Mouse (Mus musculus): ENCODE measurements around the gene Tas1r3.
A peak's percentile ranks its signal among the peaks of the same experiment; 100 is the strongest.

Tas1r3 gene

DNA sequence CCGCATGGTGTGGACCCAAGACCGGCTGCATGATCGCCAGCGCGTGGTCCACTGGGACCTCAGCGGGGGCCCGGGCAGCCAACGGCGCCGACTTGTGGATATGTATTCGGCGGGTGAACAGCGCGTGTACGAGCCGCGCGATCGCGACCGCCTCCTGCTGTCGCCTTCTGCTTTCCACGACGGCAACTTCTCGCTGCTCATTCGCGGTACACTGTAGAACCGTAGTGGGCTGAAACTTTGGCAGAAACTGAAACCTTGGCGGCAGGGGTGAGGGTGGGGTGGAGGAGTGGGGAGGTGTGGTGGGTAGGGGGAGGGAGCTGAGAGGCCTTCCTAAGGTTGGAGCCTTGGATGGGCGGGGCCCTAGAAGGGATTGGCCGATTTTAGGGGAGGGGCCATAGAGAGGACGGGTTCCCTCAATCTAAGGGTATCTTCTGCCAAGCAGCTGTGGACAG is 22.1 kb downstream of the Tas1r3 start:
- peak; percentile 78 for DNase-seq (ENCODE audit: low spot score)

DNA sequence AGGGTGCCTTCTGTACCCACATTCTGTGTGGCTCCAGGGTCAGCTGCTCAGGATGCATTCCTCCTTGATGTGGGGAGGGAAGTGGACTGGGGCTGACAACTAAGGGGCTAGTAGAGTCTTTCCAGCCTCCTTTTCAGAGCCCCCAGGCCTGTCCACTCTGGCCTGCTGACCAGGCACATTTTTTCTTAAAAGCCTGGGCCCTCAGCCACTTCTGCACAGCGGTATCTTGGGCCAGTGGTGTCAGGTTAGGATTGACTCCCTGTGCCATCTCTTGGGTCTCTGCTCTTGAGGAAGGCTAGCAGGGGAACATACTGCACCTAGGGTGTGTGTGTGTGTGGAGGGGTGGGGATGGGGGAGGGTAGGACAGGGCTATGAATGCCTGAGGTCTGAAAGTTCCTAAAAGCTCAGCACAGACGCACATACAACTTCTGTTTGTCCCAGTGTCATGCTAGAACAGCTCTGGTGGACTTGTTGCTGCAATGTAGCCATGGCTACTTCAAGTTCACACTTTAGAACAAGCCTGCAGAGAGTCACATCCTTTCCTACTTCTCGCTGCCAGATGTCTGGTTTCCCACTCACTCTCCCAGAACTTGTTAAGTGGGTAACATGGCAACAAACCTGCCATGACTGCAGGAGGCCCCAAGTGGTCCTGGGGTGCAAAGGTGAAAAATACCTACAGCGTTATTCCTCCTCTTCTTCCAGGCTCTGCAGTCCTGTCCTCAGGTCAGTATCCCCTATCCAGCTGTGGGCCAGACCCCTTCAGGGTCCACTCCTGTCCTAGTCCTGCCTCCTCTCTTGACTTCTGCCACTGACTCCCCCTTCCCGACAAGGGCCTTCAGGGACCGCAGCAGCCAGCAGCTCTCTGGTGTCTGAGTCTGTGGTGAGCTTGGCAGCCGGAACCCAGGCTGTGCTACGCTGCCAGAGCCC is 22.8 kb downstream of the Tas1r3 start:
- DNase-seq (ENCODE audit: low spot score), result no peak

DNA sequence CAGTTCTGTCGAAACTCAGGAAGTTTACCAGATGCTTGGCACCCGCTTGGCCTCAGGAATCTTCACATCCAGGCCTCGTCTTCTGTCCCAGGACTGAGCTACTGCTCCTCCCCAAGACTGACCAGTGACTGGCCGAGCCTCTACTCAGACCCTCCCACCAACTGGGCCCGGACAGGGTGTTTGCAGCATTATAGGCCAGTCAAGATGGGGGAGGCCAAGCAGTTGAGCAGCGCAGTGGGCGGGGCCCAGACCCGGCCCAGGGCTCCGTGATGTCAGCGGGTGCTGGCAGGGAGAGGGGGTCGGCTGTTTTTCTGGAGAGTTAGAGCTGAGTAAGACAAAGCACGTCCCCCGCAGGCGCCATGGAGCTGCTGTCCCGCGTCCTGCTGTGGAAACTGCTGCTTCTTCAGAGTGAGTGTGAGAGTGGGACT is 23.7 kb downstream of the Tas1r3 start, which contains the start of gene Mxra8:
Gene Mxra8, plus strand, starts transcription at position 198 of the 428 bp plus-strand sequence.
- DNase-seq (ENCODE audit: low spot score), result peak; percentile 93

DNA sequence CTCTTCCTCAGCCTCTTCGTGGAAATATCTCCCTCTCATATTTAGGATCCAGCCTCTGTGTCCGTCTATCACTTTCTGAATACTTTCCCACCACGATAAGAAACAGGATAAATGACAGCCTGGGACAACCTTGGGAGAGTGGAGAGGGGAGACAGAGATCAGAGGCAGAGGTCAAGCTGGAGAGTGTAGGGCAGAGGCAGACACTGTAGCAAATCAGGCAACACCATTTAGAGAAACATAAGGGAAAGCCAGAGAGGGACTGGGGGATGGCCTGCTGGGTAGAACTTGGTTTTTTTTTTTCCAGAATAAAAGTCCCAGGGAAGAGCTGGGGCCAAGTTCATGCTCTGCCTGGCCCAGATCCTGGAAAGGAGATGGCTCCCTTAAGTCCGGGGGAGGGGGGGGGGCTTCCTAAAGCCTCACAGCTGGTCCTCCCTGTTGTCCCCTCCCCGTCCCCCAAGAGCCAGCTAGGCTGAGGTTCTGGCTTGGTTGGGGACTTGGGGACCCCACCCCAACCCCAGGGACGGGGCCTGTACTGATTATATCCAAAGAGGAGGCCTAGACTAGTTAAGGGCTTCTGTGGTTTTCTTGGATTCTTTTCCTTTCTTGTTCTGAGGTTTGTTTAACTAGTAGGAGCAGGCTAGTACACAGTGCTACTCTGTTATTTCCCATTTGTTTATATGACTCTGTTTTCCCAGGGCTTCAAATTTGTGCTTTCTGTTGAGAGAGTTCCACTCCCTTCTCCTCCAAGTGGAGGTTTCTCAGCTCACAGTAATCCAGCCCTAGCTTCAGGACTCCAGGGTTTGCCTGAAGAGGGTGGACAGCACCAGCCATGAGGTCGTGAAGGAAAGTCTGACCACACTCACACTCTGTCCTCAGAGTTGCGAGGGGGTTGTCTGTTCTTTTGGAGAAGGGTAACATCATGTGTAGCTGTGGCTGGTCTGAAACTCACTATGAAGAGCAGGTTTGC is 24.7 kb downstream of the Tas1r3 start:
- DNase-seq (ENCODE audit: low spot score), result peak; percentile 24

DNA sequence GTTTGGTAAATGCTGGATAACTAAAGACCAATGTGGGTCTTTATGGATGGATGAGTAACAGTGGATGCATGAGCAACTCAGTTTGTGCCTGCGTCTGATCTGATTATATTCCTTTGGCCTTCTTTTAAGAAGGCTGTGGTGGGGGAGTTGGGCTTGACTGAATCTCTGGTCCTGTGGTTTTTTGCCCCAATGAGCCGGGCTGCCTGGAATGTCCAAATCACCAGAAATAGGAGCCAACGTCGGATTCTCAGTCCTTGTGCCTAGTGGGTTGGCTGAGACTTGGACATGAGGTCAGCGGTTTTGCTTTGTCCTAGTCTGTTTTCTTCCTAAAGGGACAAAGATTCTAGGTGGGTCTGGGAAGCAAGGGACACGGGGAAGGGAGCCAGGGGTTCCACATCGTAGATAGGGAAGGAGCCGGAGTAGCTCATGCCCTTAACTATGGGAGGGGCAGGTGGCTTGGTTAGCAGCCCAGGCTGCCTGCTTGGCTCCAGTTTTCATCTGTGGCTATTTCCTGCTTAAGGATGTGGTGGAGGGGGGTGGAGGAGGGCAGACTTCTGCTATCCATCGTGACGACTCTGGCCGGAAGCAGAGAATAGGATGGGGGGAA is 25.7 kb downstream of the Tas1r3 start:
- DNase-seq (ENCODE audit: low spot score), result peak; percentile 61

DNA sequence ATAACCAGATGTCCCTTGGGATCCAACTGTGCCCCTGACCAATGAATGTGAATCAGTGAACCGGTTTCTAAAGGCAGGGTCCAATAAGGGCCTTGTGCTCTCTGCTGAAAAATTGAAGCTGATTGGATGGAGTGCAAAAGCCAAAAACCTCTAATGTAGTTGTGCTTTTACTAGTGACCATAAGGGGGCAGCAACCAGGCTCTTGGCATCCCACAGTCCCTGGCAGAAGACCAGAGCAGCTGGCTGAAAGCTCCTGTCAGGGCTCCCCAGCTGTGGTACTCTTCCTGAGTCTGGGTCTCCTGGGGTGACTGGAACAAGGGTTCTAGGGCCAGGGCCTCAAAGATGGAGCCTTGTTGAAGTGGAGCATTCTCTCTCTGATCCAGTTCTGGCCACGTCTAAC is 29.3 kb downstream of the Tas1r3 start:
- peak; percentile 86 for DNase-seq (ENCODE audit: low spot score)

DNA sequence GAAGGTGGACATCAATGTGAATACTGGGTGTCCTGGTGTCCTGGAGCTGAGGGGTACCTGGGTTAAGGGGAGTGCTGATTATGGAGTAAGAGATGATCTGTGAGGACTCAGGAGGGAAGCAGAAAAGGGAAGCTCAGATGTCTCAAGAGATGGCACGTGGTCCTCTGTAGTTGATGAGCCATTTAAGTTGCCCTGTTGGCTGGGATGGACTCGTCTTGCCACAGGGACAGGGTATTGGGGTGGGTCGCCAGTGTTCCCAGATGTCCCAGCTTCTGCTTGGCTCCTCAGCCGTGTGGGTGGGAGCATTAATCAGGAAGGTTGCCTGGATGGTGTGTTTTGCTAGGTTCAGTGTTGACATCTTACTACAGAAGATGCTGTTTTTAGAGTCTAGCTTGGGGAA is 29.9 kb downstream of the Tas1r3 start:
- DNase-seq (ENCODE audit: low spot score), result no peak

DNA sequence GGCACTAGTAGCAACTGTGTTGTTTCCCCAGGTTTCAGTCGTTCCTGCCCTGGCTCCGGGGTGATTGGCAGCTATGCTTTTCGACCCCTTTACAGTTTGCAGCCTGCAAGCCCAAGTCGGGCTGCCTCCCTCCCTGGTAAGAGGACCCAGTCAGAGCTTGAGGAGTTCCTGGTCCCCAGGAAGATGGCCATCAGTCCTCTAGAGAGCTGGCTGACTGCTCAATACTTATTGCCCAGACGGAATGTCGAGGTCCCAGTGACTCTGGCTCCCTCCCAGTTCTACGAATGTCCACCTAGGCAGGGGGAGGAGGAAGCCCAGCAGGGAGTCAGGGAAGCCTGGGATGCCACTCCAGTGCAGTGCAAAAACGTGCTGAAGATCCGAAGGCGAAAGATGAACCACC is 30.8 kb downstream of the Tas1r3 start:
- no peak for DNase-seq (ENCODE audit: low spot score)

DNA sequence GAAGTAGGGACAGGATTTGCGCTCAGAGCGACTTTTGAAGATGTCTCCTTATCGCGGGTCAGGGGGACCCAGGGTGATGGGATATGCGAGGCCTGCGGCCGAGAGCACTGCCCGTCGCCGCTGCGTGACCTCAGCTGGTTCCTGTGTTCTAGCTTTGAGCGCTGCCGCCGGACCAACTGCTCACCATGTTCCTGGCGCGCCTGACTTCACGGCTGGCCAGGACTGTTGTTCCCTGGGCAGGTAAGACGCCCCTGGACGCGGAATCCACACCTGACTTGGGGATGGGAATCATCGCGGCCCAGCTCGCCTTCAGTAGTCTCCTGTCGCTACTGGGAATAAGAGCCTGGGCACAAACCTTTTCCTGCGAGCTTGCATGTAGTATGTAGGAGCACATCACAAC is 31.3 kb downstream of the Tas1r3 start:
- no peak for DNase-seq (ENCODE audit: low spot score)

DNA sequence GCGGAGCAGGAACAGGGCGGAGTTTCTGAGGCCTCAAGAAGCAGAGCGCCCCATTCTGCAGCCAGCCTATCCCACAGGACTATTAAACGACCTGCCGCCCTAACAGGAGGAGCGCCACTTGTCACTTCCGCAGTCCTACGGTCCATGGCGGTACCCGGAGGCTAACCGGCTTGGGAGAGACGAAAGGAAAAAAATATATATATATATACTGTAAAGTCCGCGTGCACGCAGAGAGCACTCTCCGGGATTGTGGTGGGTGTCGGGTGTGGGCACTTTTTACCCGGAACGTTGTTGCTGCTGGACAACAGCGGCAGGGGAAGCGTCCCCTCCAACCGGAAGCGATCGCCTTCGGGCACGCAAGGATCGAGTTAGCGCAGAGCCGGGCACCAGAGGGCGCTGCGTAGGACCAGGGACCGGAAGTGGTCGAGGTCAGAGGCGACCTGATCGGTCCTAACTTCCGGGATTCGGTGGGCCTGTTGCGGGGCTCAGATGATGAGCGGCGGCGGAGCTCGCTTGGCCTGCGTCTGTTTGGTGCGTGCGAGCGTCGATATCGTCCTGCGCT is 31.9 kb downstream of the Tas1r3 start, which contains the start of gene Aurkaip1:
Gene Aurkaip1, plus strand, starts transcription at position 68 of the 562 bp plus-strand sequence.
- DNase-seq (ENCODE audit: low spot score), result peak; percentile 96

DNA sequence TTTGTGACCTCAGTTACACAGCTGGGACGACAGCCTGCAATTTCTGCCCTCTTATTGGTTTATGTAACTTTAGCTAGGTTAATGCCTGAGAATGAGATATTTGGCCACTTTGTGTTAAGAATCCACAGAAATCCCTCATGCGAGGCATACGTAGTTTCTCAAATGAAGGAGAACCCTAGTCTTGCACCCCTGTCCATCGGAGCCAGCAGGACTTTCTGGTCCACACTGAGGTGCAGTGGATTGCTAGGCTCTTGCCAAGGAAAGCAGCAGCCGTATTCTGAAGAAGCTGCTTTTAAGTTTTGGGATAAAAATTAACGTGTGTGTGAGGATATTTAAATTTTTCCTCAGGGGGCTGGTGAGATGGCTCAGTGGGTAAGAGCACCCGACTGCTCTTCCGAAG is 32.6 kb downstream of the Tas1r3 start:
- no peak for DNase-seq (ENCODE audit: low spot score)

DNA sequence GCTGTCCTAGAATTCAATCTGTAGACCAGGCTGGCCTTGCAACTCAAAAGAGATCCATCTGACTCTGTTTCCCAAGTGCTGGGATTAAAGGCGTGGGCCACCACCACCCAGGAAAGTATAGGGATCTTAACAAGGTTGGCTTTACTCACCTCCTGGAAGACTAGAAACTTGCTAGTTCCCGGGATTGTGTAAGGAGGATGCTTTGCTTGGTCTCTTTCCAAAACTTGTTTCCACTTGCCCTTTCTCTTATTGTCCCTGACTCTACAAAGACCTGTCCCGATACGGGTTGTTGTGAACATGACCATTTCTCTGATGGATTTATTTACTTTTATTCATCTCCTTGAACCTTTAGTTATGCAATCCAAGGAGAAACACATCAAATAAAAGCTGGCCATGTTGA is 33.3 kb downstream of the Tas1r3 start:
- no peak for DNase-seq (ENCODE audit: low spot score)

DNA sequence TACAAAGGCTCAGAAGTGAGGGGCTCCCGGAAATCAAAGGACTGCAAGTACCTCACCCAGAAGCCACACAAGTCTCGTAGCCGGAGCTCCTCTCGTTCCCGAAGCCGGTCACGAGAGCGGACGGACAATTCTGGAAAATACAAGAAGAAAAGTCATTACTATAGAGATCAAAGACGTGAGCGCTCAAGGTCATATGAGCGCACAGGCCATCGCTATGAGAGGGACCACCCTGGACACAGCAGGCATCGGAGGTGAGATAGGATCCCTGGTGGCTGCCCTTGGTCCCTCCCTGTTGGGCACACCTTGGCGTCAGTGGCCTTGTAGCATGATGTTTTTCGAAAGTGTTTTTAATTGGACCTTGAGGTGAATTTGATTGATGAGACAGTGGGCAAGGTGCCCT is 39.7 kb downstream of the Tas1r3 start:
- no peak for DNase-seq (ENCODE audit: low spot score)

DNA sequence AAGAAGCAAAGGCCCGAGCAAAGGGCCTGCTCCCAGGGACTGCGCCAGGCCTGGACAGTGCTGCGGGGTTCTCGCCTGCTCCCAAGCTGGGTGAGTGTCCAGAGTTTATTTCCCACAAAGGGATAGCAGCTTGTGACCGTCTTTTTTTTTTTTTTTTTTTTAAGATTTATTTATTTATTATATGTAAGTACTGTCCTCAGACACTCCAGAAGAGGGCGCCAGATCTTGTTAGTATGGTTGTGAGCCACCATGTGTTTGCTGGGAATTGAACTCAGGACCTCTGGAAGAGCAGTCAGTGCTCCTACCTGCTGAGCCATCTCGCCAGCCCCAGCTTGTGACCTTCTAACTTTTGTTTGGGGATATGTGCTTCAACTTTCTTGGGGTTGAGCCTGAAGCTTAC is 42.1 kb downstream of the Tas1r3 start:
- DNase-seq (ENCODE audit: low spot score), result no peak

DNA sequence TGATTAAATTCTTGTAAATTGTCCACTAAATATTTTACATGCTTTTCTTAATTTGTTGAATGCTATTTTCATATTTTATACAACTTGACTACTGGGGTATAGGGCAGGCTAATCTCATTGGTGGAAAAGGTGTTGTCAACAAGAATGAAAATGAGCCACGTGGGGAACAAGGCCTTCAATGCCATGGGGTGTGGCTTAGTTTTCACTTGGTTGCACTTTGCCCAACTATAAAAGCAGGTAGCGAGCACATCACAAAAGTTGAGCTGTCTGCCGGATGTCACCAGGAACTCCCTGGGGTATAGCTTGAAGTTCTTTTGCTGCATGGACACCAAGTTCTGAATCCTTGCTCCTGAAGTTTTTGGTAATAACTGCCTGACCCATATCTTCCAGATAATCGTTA is 45.6 kb downstream of the Tas1r3 start:
- DNase-seq (ENCODE audit: low spot score), result no peak

DNA sequence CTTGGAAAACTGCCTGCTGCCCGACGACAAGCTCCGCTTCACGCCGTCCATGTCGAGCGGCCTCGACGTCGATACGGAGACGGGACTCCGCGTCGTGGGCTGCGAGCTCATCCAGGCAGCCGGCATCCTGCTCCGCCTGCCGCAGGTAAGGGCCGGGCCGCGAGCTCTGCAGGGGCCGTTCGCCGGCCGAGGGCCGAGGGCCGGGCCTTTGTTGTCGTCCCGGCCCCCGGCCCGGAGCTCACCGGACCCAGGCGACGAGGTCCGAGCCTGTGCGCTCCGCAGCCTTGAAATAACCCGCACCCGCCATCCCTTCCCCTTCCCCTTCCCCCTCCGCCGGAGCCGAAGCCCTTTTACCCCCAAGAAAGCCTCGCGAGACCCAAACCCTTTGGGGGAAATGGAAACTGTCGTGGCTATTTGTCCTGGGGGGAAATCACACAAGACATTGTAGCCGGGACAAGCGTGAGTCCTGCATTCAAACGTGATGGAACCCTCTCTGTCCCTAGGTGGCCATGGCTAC is 50.4 kb downstream of the Tas1r3 start:
- DNase-seq (ENCODE audit: low spot score), result no peak

DNA sequence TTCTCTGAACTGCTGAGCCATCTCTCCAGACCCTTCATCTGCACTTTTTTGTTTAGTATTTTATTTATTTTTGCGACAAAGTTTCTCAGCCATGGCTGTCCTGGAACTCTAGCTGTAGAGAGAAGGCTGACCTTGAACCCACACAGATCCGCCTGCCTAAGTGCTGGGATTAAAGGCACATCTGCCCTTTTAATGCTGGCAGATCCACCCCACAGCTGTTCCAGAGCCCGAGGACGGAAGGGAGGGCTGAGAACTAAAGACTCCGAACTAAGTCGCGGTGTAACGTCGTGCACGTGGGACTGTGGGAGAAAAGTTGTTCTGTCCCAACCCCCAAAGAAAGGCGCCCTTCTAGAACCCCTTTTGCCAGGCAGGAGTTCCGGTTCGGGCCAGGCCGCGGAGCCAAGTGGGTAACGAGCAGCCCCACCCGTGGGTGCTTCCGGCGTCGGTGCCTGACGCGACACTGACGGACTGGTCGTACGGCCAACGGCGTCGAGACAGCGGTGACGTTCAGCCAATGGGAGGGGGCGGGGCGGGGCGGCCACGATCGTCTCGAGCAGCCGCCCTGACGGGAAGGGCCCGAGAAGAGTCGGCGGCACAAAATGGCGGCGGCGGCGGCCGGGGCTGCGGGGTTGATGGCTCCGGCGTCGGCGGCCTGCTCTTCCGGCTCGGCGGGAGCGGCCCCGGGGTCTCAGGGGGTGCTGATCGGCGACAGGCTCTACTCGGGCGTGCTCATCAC is 51.1 kb downstream of the Tas1r3 start, which contains the start of gene Ccnl2:
Gene Ccnl2, plus strand, starts transcription at position 561 of the 736 bp plus-strand sequence.
- peak; percentile 94 for DNase-seq (ENCODE audit: low spot score)
